Mouse (Mus musculus) T-cell, adult 2 months (primary cell): ENCODE data around the gene Ucn2.

ENCODE experiments used
- DNase-seq: peaks from one replicate; pipeline ENCODE4 v3.0.0; 2022; ENCODE audit warnings: low spot score

The Ucn2 gene

GRCm38 (mm10) chr9:108985710-108986109 lies at the start of gene Ucn2:
Gene Ucn2 (plus strand): TSS chr9:108986010.
- DNase-seq, result no peak

GRCm38 (mm10) chr9:108936418-108937364 lies 49.1 kb upstream of the Ucn2 start, which contains the start of gene Uqcrc1:
Gene Uqcrc1 (plus strand): TSS chr9:108936633.
- peak; percentile 96 for DNase-seq

GRCm38 (mm10) chr9:108945111-108945510 lies 40.7 kb upstream of the Ucn2 start:
- DNase-seq, result no peak

- no peak for DNase-seq
Observed at GRCm38 (mm10) chr9:108945608-108946007, 40.2 kb upstream of the Ucn2 start.

GRCm38 (mm10) chr9:108949231-108949966 lies 36.4 kb upstream of the Ucn2 start:
- no peak for DNase-seq

- DNase-seq, result no peak
Observed at GRCm38 (mm10) chr9:108949967-108950728, 35.7 kb upstream of the Ucn2 start.

GRCm38 (mm10) chr9:108953081-108953636 lies 32.7 kb upstream of the Ucn2 start, which contains the start of gene Col7a1:
Gene Col7a1 (plus strand): TSS chr9:108953586.
- no peak for DNase-seq

- DNase-seq, result no peak
Observed at GRCm38 (mm10) chr9:108955241-108955640, 30.6 kb upstream of the Ucn2 start.

- DNase-seq, result no peak
Observed at GRCm38 (mm10) chr9:108955846-108956245, 30.0 kb upstream of the Ucn2 start.

GRCm38 (mm10) chr9:108963577-108963976 lies 22.2 kb upstream of the Ucn2 start:
- no peak for DNase-seq

- DNase-seq, result no peak
Observed at GRCm38 (mm10) chr9:108964338-108964737, 21.5 kb upstream of the Ucn2 start.

GRCm38 (mm10) chr9:108970623-108971022 lies 15.2 kb upstream of the Ucn2 start:
- DNase-seq, result no peak

- no peak for DNase-seq
Observed at GRCm38 (mm10) chr9:108976483-108976882, 9.3 kb upstream of the Ucn2 start.

GRCm38 (mm10) chr9:108977966-108978365 lies 7.8 kb upstream of the Ucn2 start:
- no peak for DNase-seq

GRCm38 (mm10) chr9:108982498-108982897 lies 3.3 kb upstream of the Ucn2 start:
- DNase-seq, result no peak

- DNase-seq, result no peak
Observed at GRCm38 (mm10) chr9:108983209-108983608, 2.6 kb upstream of the Ucn2 start.

- DNase-seq, result no peak
Observed at GRCm38 (mm10) chr9:108987704-108988350, 2.0 kb downstream of the Ucn2 start.

GRCm38 (mm10) chr9:108989802-108990461 lies 4.1 kb downstream of the Ucn2 start:
- no peak for DNase-seq

GRCm38 (mm10) chr9:108990462-108990820 lies 4.6 kb downstream of the Ucn2 start:
- DNase-seq, result no peak

GRCm38 (mm10) chr9:108991428-108992084 lies 5.7 kb downstream of the Ucn2 start, which contains the start of gene Pfkfb4:
Gene Pfkfb4 (plus strand): TSS chr9:108991778.
- peak; percentile 98 for DNase-seq
